Mouse (Mus musculus) limb, embryonic 10.5 days (tissue): Measurements from ENCODE around the gene Rad51b. TPM values are rescaled to one million over a fixed set of nuclear protein-coding genes. Genes with fewer than 3 reads are reported as not detected.
A peak's percentile ranks its signal among the peaks of the same experiment; 100 is the strongest.

Experiments used
- DNase-seq: peaks from one replicate; pipeline ENCODE4 v3.0.0-alpha.2; 2017; ENCODE audit warnings: low spot score
- H3K27ac ChIP-seq: fragments of 300-500 bp; sonication (generic); 2 replicates; pipeline ENCODE4 v1.5.1; 2016; ENCODE audit warnings: mild to moderate bottlenecking
- H3K27me3 ChIP-seq: fragments of 300-500 bp; sonication (generic); 2 replicates; pipeline ENCODE4 v1.6.1; 2016; ENCODE audit warnings: low read depth, mild to moderate bottlenecking; ENCODE audit not compliant: poor library complexity, severe bottlenecking
- H3K36me3 ChIP-seq: fragments of 300-500 bp; sonication (generic); 2 replicates; pipeline ENCODE4 v1.6.1; 2016; ENCODE audit warnings: mild to moderate bottlenecking, moderate library complexity
- H3K4me1 ChIP-seq: fragments of 300-500 bp; sonication (generic); 2 replicates; pipeline ENCODE4 v1.6.1; 2016
- H3K4me3 ChIP-seq: fragments of 300-500 bp; sonication (generic); 2 replicates; pipeline ENCODE4 v1.5.1; 2016; ENCODE audit warnings: mild to moderate bottlenecking, moderate library complexity
- H3K9me3 ChIP-seq: fragments of 300-500 bp; sonication (generic); replicated peaks from 2 replicates; pipeline ENCODE4 v1.6.1; 2016; ENCODE audit warnings: mild to moderate bottlenecking
- WGBS: fragments of 180-500 bp; shearing (Covaris S2); methylation state at CpG from one replicate; pipeline ENCODE4 v1.1.7; 2016; 5-methylcytosine and 5-hydroxymethylcytosine counted together
- polyA plus RNA-seq: library from polyadenylated mRNA; unstranded; fragments of >200 nt; fragmentation: Nextera tagmentation; extraction: Ambion mirVana; gene quantifications from 2 replicates; pipeline ENCODE4 v1.2.1, GENCODE M21; 2016

Gene Rad51b
- polyA plus RNA-seq, 1 experiment from 2014 or later: 7.4 TPM

DNA sequence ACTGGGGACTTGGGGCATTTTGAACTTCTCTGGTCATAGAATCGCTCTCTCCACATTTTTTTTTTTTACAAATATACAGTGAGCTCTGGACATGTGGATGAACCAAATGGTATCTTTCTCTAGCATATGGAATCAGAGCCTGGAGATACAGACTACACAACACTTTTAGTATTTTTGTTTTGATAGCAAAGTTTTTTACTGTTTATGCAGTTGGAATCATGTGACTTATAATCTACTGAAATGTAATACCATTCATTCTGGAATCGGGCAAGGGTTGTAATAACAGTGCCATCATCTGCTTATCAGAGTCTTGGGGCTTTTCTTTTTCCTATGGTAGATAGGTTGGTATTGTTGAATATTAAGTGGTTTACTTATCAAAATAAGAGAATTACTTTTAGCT, 67.2 kb downstream of the Rad51b start:
- no peaks in the 10 kb centered on the region for H3K27me3 ChIP-seq
- H3K27ac ChIP-seq: no peak overlapping the region
- no peaks in the 10 kb centered on the region for H3K4me1 ChIP-seq
- DNase-seq: no peak
- WGBS: 91% methylated on average over 2 of the region's 2 CpGs
- H3K36me3 ChIP-seq: no peaks in the 10 kb centered on the region
- no peaks in the 10 kb centered on the region for H3K9me3 ChIP-seq
- H3K4me3 ChIP-seq: no peak overlapping the region

DNA sequence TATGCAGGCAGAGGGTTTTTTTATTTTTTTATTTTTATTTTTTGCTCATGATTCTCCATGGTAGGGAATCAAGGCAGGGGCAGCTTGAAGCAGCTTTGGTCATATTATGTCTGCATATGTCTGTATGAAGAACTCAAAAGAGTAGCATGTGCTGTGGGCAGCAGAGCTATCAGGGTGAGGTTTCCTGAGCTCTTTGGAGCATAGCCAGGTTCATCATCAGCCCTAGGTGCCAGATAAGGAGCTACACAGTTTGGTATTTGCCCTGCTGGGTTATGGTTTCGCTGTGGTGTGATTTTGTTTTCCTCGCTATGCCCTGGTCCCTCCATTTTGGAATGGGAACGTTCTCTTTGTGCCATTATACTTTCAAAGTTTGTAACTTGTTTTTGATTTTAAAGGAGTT, 71.7 kb downstream of the Rad51b start:
- Histone ChIP-seq H3K27ac (no peak overlapping the region), H3K4me3 (no peak overlapping the region), H3K27me3 (no peaks in the 10 kb centered on the region), H3K4me1 (0 out of 2 replicates have a peak, but pooled peaks cover 2% of the 10 kb centered on the region), H3K36me3 (no peaks in the 10 kb centered on the region), H3K9me3 (no peaks in the 10 kb centered on the region)
- 97% methylated on average over 3 of the region's 3 CpGs for WGBS
- DNase-seq: no peak

GRCm38 (mm10) chr12:79369512-79370165, 72.6 kb downstream of the Rad51b start:
- no peak overlapping the region for H3K27ac ChIP-seq
- H3K4me1 ChIP-seq: 0 out of 2 replicates have a peak, but pooled peaks cover 2% of the 10 kb centered on the region
- no peaks in the 10 kb centered on the region for H3K36me3 ChIP-seq
- 84% methylated on average over 7 of the region's 7 CpGs for WGBS
- H3K9me3 ChIP-seq: no peaks in the 10 kb centered on the region
- DNase-seq: no peak
- H3K4me3 ChIP-seq: no peak overlapping the region
- H3K27me3 ChIP-seq: no peaks in the 10 kb centered on the region

- H3K9me3 ChIP-seq: no peaks in the 10 kb centered on the region
- 79% methylated on average over 5 of the region's 5 CpGs for WGBS
- no peaks in the 10 kb centered on the region for H3K36me3 ChIP-seq
- peaks cover 15% of the 10 kb centered on the region for H3K4me1 ChIP-seq
- DNase-seq: no peak
- no peak overlapping the region for H3K27ac ChIP-seq
- no peaks in the 10 kb centered on the region for H3K27me3 ChIP-seq
- no peak overlapping the region for H3K4me3 ChIP-seq
These were observed 75.6 kb downstream of the Rad51b start for GRCm38 (mm10) chr12:79372697-79373096.

DNA sequence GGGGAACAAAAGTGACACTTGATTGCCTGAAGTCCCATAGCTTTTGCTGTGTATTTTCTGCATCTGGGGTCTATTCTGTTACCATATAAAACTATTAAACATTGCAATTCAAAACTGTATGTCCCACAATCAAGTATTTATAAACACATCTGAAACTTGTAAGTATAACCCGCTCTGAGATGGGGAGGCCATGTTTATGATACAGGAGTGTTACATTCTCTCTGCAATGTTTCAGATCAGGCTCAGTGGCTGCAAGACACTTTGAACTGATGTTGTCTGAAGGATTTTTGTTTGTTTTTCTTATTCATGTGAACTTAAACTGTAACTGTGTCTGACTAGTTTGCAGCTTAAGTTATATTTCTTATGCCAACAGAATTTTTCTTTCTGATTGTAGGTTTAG, 80.3 kb downstream of the Rad51b start:
- H3K9me3 ChIP-seq: no peaks in the 10 kb centered on the region
- peaks cover 40% of the 10 kb centered on the region for H3K4me1 ChIP-seq
- no peaks in the 10 kb centered on the region for H3K27me3 ChIP-seq
- no peak for DNase-seq
- no peaks in the 10 kb centered on the region for H3K36me3 ChIP-seq
- H3K4me3 ChIP-seq: no peak overlapping the region
- WGBS: 63% methylated on average over 1 of the region's 1 CpGs
- peak overlapping the region; percentile 76 for H3K27ac ChIP-seq

DNA sequence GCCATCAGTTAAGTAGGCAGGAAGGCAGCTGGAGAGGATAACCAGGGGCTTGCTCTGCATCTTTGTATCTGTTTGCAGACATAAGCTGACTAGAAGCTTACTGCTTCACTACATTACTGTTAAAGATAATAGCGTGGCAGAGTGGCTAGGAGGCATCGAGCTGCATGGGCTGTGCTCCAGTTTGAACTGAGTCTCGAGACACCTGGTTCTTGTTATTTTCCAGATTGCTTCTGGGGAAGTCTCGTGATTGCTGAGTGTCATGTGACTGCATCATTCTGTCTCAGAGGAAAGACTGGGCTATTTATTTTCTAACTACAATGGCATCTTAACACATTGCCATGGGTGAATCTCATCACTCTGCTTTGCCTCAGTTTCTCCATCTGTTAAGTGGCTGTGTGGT, 80.8 kb downstream of the Rad51b start:
- WGBS: 18% methylated on average over 4 of the region's 4 CpGs

GRCm38 (mm10) chr12:79380190-79380589, 83.1 kb downstream of the Rad51b start:
- H3K27ac ChIP-seq: no peak overlapping the region
- DNase-seq: no peak
- peaks cover 61% of the 10 kb centered on the region for H3K4me1 ChIP-seq
- H3K36me3 ChIP-seq: no peaks in the 10 kb centered on the region
- no peaks in the 10 kb centered on the region for H3K27me3 ChIP-seq
- H3K4me3 ChIP-seq: no peak overlapping the region
- 88% methylated on average over 1 of the region's 1 CpGs for WGBS
- no peaks in the 10 kb centered on the region for H3K9me3 ChIP-seq

More for the DNA sequence above, 80.8 kb downstream of the Rad51b start:
- Histone ChIP-seq H3K27me3 (no peaks in the 10 kb centered on the region), H3K4me3 (no peak overlapping the region), H3K4me1 (peaks cover 45% of the 10 kb centered on the region), H3K36me3 (no peaks in the 10 kb centered on the region), H3K27ac (peak overlapping the region; percentile 76), H3K9me3 (no peaks in the 10 kb centered on the region)
- DNase-seq: peak; percentile 49

GRCm38 (mm10) chr12:79381489-79381888, 84.4 kb downstream of the Rad51b start:
- peak overlapping the region; percentile 36; the same call in 1 of the 2 replicates for H3K27ac ChIP-seq
- WGBS: 61% methylated on average over 3 of the region's 3 CpGs
- H3K4me3 ChIP-seq: no peak overlapping the region
- H3K4me1 ChIP-seq: peaks cover 63% of the 10 kb centered on the region
- no peaks in the 10 kb centered on the region for H3K36me3 ChIP-seq
- no peaks in the 10 kb centered on the region for H3K27me3 ChIP-seq
- no peaks in the 10 kb centered on the region for H3K9me3 ChIP-seq
- no peak for DNase-seq

DNA sequence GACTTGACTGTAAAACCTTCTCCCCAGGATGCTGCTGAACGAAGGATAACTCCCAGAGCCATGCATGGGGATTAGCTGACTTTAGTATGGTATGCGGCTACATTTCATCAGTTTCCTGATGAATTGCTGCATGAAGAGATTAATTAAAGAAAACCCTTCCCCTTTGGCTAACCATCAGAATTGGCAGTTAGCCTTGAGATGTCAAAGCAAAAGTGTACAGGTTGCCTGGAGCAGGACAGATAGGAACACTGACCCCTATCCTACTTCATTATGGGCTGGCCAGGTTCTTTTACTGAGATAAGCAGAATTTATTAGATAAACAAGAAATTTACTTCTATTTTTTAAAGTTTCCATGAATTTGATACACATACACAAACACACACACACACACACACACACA, 85.3 kb downstream of the Rad51b start:
- no peaks in the 10 kb centered on the region for H3K27me3 ChIP-seq
- no peaks in the 10 kb centered on the region for H3K9me3 ChIP-seq
- no peak overlapping the region for H3K4me3 ChIP-seq
- H3K36me3 ChIP-seq: no peaks in the 10 kb centered on the region
- 54% methylated on average over 2 of the region's 2 CpGs for WGBS
- no peak overlapping the region for H3K27ac ChIP-seq
- no peak for DNase-seq
- H3K4me1 ChIP-seq: peaks cover 55% of the 10 kb centered on the region

DNA sequence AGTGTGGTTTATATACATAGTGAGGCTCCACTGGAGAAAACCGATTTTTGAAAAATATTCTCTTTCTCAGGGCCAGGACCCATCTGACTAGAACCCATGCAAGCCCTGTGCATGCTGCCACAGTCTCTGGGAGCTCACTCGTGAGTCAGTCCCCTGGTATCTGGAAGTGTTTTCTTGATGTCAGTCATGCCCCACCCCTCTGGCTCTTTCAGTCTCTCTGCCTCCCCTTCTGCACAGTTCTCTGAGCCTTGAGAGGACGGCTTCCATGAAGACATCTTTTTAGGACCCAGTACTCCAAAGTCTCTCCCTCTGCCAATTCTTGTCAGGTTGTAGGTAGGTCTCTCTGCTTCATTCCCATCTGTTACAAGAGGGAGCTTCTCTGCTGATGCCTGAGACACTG, 86.5 kb downstream of the Rad51b start:
- no peaks in the 10 kb centered on the region for H3K9me3 ChIP-seq
- no peaks in the 10 kb centered on the region for H3K36me3 ChIP-seq
- H3K27ac ChIP-seq: no peak overlapping the region
- DNase-seq: no peak
- peaks cover 54% of the 10 kb centered on the region for H3K4me1 ChIP-seq
- no peaks in the 10 kb centered on the region for H3K27me3 ChIP-seq
- WGBS: 51% methylated on average over 3 of the region's 3 CpGs
- no peak overlapping the region for H3K4me3 ChIP-seq

DNA sequence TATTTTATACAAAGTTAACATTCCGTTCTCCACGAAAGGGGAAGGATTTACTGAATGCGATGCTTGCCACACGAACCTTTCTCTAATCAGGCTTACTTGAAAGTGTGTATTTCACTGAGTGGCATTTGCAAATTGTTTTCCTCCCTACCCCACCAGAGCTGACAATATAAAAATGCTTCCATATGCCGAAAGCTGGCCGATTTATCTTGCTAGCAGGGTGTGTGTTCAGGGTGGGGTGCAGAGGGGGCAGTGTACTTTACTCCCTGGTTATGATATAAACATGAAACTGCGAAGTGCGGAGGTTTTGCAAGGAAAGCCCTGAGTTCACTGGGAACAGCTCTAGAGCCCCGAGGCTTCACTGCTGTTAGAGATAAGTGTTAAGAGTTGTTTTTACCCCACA, 87.7 kb downstream of the Rad51b start:
- 0 out of 2 replicates have a peak overlapping the region, but pooled peaks have one; percentile 34 for H3K27ac ChIP-seq

DNA sequence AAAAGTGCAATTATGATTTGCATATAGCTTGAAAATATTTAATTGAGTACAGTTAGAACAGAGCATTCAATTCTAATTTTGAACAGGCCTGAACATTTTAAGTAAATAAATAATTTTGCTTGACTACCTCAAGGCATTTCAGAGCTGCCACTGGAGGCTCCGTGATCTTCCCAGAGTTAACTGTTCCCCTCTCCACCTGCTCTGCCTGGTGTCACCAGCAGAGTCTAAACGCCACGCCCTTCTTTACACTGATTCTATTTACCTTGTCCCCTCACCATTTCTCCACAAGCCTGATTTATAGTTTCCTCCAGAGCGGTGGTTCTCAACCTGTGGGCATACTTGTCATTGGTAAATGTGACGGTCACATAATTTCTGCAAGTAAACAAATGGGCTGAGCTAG, 88.1 kb downstream of the Rad51b start:
- no peaks in the 10 kb centered on the region for H3K9me3 ChIP-seq
- no peak overlapping the region for H3K27ac ChIP-seq
- H3K4me1 ChIP-seq: peaks cover 70% of the 10 kb centered on the region
- H3K4me3 ChIP-seq: no peak overlapping the region
- no peak for DNase-seq
- no peaks in the 10 kb centered on the region for H3K36me3 ChIP-seq
- 79% methylated on average over 5 of the region's 5 CpGs for WGBS
- no peaks in the 10 kb centered on the region for H3K27me3 ChIP-seq

More for the DNA sequence above, 87.7 kb downstream of the Rad51b start:
- no peaks in the 10 kb centered on the region for H3K36me3 ChIP-seq
- peaks cover 66% of the 10 kb centered on the region for H3K4me1 ChIP-seq
- H3K9me3 ChIP-seq: no peaks in the 10 kb centered on the region
- no peak for DNase-seq
- H3K27me3 ChIP-seq: no peaks in the 10 kb centered on the region
- 57% methylated on average over 9 of the region's 9 CpGs for WGBS
- H3K4me3 ChIP-seq: no peak overlapping the region

DNA sequence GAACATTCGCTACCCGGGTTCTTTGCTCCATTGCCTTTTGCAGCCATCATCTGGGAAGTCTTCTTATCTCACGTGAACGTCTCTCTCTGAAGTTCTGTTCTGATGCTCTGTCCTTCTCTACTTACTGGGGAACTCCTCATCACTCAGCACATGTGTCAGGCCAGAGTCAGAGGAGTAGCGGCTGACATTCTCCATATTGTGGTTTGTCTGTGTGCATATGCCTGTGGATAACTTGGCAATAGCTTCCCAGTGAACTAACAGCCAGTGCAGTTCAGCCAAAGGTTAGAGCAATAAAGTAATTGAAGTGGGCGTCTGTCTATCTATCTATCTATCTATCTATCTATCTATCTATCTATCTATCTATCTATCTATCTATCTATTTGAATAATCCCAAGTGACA, 90.8 kb downstream of the Rad51b start:
- WGBS: 63% methylated on average over 6 of the region's 6 CpGs
- H3K4me1 ChIP-seq: peaks cover 49% of the 10 kb centered on the region
- no peak overlapping the region for H3K27ac ChIP-seq
- H3K9me3 ChIP-seq: no peaks in the 10 kb centered on the region
- H3K36me3 ChIP-seq: no peaks in the 10 kb centered on the region
- H3K27me3 ChIP-seq: no peaks in the 10 kb centered on the region
- DNase-seq: no peak
- H3K4me3 ChIP-seq: no peak overlapping the region

DNA sequence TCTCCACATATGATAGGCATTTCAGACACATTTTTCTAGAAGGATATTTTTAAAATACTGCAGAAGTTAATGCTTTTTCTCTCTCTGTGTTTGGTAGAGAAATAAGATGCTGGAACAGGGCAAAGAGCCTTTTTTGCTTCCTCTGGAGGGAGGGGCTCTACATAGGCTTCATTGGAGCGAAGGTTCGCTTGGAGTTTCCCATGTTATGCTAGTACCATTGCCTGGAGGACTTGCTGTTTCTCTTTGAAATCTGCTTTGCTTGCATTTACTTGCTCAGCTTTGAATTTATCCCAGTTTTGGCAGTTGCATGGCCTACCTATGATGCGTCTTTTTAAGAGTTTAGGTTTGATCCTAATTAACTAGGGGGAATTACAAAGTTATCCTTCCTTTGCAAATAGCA, 92.2 kb downstream of the Rad51b start:
- Histone ChIP-seq H3K27ac (peak overlapping the region; percentile 30; the same call in 1 of the 2 replicates), H3K4me3 (no peak overlapping the region), H3K4me1 (peaks cover 41% of the 10 kb centered on the region), H3K27me3 (no peaks in the 10 kb centered on the region), H3K36me3 (no peaks in the 10 kb centered on the region), H3K9me3 (no peaks in the 10 kb centered on the region)
- 91% methylated on average over 3 of the region's 3 CpGs for WGBS
- no peak for DNase-seq
